Mouse (Mus musculus): ENCODE results near the gene Lig4.

DNA sequence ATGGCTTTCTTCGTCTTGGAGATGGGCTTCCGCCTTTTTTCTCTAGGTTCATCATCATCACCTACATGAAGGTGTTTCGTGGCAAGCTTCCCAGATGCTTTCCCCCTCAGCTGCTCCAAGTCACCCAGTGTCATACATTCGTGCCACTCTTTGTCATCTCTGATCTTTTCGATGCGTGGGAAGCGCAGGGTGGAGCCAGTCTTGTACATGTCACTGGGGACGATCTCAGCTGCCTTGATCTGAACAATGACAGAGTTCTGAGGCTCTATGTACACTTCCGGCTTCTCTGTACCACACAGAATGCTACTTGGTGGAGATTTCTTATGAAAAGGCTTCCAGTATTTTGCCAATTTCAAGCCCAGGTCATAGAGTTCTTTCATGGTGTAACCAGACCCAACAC, 5.6 kb downstream of the Lig4 start:
- TF ChIP-seq CTCF (IDR thresholded peaks at IDR 0.05; ENCODE audit: low read depth, low read length) (no peak), POLR2A (IDR thresholded peaks at IDR 0.05; ENCODE audit: borderline replicate concordance, low read depth, low read length) (no peak)
